Mouse (Mus musculus) liver, embryonic 14.5 days (tissue): ENCODE measurements at regions not wholly inside any gene's neighbourhood (a gene's known extent, or its start where the extent isn't known, plus 50 kb on each side); places are given as distances from the start of the nearest gene placed in this dataset.

Experiments
- CTCF ChIP-seq: IDR thresholded peaks from 2 replicates; pipeline ENCODE4 v1.5.1; 2016; ENCODE audit warnings: antibody characterized with exemption, low read depth, control low read depth
- EP300 ChIP-seq: IDR thresholded peaks from 2 replicates; pipeline ENCODE4 v1.6.1; 2016; ENCODE audit warnings: antibody characterized with exemption, low read depth

GRCm38 (mm10) chr7:64099606-64100005, 54.0 kb upstream of the Trpm1 start:
- TF ChIP-seq CTCF = no peak
- no peak for TF ChIP-seq EP300
